Mouse (Mus musculus) stomach, postnatal 0 days (tissue): ENCODE measurements at regions not wholly inside any gene's neighbourhood (a gene's known extent, or its start where the extent isn't known, plus 50 kb on each side); places are given as distances from the start of the nearest gene placed in this dataset.

Experiments
- CTCF ChIP-seq: IDR thresholded peaks from 2 replicates; pipeline ENCODE4 v1.5.1; 2016; ENCODE audit warnings: antibody characterized with exemption, low read depth, mild to moderate bottlenecking, moderate library complexity
- EP300 ChIP-seq: optimal IDR thresholded peaks from 2 replicates; pipeline ENCODE3; 2016; ENCODE audit warnings: antibody characterized with exemption

GRCm38 (mm10) chr3:102673506-102673905 lies 60.8 kb upstream of the Tspan2 start:
- TF ChIP-seq EP300 (no peak), CTCF (no peak)
